Mouse (Mus musculus): ENCODE measurements around the gene Tfam.
A peak's percentile ranks its signal among the peaks of the same experiment; 100 is the strongest.

Tfam gene

GRCm38 (mm10) chr10:71238240-71238554 is at the start of gene Tfam:
TSS of gene Tfam (minus strand) at chr10:71238280.
- DNase-seq: no peak

DNA sequence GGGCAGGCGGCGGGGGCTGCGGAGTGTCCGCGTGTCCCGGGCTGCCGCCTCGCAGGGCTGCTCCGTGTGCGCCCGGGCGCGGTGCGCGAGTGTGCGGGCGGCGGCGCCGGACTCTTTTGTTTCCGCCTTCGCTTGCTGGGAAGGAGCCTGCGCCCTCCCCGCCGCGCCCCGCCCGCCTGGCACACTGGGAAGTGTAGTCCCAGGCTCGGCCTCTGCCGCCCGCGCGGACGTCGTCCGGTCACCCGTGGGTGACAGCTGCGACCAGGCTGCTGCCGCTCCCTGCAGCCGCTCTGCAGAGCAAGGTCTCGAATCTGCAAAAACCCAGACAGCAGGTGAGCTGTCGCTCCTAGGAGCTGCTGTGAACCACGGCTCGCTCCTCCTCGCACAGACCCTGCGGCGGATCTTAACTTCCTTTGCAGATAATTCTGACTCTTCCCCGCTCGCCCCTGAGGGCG is 47.1 kb upstream of the Tfam start, which contains the start of gene Ube2d1:
TSS of gene Ube2d1 (minus strand) at position 137 of the 455 bp plus-strand sequence.
- peak; percentile 91 for DNase-seq

DNA sequence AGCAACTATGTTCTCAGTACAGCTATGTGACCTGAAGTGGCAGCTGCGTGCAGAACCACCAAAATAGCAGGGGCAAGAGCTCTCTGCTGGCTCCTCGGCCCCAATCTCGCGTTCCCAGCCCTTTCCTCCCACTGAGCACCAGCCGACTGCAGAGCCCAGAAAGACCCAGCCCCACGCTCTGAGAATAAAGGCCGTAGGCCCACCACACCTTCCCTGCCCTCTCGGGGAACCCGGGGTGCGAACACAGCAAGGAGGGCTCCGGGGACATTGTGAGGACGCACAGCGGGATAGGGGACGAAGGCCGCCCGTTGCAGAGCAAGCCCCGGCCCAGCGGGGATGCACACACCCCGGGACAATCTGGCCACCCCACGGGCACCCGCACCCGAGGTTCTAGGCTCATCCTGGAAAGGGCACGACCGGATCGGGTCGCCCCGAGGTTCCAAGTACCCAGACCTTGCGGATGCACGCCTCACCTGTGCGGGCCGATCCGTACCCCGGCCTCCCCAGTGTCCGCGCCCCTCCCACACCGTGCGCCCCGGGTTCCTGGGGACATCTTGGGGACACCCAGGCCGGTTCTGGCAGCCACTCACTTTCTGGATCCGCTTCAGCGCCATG is 46.5 kb upstream of the Tfam start:
- no peak for DNase-seq

DNA sequence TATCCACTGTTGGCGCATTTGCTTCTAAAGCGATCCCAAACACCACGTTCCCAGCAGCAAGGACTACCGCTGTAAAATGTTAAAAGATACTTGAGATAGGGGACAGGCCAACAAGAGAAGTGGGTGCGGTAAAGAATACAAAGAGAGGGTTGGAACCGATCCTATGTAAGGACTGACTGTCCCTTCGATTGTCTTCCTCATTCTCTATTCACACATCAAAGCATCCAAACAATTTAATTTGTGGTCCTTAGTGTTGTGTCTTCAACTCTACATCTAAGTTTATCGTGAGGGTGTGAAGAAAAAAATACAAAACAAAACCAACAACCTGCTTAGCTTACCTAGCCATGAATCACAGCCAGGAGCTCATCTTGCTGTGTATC is 46.0 kb upstream of the Tfam start:
- DNase-seq: no peak

GRCm38 (mm10) chr10:71273008-71273739 is 35.1 kb upstream of the Tfam start:
- no peak for DNase-seq

DNA sequence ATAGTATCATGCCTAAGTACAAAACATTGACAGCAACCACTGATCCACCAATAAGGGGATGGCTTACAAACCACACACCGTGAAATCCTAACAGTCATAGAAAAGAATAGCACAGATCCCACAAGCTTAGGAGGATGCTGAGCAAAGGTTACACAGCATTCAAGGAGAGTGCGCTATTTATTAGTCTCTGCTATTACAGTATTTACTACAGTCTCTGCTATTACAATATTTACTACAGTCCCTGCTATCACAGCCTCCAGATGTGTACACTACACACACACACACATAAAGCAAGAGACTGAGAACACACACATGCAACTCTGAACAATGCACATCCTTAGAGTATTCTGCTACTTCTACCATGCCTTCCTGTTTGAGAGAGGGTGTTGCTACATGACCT is 29.9 kb upstream of the Tfam start:
- no peak for DNase-seq

DNA sequence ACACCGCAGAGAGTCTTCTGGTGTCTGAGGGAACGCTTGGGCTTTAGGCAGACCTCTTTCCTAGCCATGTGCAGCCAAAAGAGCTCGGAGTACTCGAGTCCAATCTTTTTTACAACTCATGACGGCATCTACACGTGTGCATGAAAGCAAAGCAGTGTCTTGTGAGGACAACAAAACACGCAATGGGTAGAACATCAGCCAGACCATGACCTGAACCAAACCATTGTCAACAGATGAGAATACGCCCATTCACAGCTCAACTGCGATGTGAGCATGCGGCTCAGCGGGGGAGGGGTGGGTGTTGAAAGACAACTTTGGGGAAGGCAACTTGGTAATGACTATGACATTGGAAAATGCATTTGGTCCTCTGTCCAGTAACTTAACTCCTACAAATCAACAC is 29.4 kb upstream of the Tfam start:
- DNase-seq: no peak

DNA sequence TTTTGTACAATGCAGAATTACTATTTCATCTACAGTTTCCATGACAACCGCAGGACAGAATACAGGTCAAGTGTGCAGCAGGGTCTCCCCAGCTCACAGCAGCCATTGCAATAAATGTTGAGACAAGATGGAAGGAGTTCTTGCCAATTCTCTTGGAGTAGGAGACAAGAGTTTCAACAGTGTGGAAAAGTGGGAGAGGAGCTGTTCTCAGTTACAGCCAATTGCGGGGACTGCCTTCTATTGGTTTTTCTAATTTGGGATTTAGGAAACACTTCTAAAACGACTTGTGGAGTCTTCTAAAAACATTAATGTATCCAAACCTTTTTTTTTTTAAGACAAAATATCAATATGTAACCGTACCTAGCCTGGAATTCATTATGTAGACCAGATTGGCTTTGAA is 27.0 kb upstream of the Tfam start:
- no peak for DNase-seq

DNA sequence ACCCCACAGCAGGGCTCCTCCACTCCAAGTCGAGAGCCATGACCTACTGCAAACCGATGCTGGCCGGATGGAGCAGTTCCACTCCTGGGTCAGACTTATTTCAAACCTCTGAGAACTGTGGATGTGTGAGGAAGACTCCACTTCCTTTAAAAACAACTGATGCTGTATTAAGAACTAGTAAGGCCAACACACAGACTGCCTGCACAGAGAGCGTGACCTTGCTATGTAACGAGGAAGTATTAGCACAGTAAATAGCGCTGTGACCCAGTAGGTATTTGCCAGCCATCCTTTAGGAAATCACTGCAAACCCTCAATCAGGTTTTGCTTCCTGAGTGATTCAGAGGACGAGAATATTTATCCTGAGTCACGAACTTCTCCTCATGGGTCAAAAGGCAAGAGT is 23.6 kb upstream of the Tfam start:
- no peak for DNase-seq

- DNase-seq: no peak
Observed at GRCm38 (mm10) chr10:71258943-71259342, 20.9 kb upstream of the Tfam start.

- no peak for DNase-seq
Observed at GRCm38 (mm10) chr10:71258516-71258915, 20.4 kb upstream of the Tfam start.

DNA sequence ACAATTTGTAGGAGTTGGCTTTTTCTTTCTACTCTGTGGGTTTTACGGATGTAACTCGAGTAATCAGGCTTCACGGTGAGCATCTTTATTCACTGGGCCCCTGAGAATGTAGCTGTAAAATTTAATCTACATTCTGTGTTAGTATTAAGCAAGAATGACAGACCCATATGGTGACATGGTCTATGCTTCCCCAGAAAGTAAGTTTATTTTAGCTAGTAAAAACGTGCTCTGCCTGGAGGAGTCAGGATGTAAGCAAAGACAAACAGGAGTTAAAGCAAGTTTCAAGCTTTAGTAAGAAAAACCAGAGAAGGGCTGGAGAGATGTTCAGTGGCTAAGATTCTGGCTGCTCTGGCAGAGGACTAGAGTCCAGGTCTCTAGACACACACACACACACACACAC is 15.1 kb upstream of the Tfam start:
- DNase-seq: no peak

DNA sequence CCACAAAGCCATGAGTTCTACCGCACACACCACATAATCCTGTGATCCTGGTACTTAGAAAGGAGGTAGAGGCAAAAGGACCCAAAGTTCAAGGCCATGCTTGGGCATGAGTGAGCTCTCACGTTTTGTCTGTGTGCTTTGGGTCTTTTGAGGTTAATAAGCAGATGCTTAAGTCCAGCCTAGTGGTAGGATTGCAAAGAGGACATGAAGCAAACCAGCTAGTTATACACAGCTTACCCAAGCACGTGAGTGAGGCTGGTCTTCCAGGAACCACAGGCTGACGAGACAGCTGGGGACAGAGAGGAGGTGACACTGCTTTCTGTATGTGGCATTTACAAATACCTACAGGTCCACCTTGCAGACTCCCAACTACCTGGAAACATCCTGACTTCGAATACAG is 14.3 kb upstream of the Tfam start:
- no peak for DNase-seq

DNA sequence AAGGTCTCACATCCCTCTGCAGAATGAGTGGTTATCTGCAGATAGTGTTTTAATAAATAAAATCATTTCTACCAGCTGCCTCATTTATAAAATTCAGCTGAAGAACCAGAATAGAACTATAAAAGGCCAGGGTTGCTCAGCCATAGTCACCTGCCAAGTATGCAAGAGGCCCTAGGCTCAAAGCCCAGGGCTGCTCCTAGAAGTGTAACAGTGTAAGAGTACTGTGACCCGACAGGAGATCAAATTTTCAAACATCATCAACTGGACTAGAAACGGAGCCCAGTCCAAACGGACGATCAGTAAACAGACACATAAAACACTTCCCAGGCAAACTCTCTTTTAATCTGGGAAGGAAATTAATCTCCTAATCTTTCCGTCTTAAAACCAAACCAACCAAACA is 13.8 kb upstream of the Tfam start:
- DNase-seq: no peak

GRCm38 (mm10) chr10:71251256-71251655 is 13.2 kb upstream of the Tfam start:
- DNase-seq: no peak

DNA sequence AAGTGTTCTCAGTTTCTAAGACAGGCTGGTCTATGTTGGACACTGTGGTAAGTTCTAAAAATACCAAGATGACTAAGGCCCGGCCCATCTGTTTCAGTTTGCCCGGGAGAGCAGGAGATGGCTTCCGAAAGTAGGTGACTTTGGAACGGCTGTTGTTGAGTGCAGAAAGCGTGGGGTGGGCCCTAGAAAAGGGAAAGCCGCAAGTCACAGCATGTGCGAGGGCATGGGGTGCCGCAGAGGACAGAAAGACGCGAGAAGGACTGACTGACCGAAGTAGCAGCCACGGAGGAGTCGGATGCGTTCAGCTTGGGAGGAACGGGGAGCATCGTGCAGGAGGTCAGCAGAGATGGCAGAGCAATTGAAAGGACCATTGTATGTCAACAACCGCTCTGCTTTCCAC is 12.4 kb upstream of the Tfam start:
- no peak for DNase-seq

GRCm38 (mm10) chr10:71249086-71249880 is 11.2 kb upstream of the Tfam start:
- DNase-seq: no peak

DNA sequence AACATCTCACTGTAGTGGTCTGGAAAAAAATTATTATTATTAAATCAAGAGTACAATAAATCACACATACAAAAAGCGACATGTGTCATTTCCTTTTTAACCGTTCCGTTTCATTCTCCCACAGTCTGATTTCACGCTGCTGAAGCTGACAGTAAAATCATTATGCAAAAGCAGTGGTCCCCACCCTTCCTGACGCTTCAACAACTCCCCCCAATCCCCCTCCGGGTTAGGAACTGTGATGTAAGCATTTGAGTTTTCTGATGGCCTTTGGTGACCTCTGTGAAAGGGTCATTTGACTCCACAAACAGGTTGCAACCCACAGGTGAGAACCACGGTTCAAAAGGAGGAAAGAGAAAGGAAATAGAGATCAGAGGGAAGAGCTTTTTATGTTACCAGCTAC is 8.9 kb upstream of the Tfam start:
- DNase-seq: no peak

- peak; percentile 9 for DNase-seq
Observed at GRCm38 (mm10) chr10:71239479-71240120, 1.5 kb upstream of the Tfam start.

DNA sequence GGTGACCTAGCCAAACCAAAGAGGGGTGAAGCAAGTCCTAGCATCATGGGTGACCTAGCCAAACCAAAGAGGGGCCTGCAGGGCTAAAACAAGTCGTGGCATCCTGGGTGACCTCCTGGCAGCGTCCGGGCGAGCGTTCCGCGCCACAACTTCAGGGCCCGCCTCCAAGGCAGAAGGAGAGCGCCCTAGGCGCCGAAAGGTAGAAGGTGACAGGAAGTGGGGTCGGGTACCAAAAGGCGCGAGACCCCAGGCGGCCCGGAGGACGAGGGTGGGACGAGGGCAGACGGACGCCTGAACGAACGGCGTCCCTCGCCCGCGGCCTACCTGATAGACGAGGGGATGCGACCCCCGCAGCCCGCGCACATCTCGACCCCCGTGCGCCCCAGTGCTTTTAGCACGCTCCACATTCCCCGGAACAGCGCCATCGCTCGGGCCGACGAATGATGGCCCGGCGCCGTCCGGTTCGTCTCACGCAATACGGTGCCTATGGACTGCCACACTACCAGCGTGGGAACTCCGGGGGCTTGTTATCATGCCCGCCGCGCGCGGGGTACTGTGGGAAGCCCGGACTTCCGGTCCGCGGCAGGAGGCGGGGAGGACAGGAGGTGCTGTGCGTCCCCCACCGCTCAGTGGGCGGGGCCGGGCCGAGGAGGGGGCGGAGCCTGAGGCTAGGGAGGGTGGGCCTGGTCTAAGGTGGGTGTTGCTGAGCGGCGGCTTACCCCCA is 402 bp downstream of the Tfam start:
- DNase-seq: peak; percentile 97

GRCm38 (mm10) chr10:71234071-71234470 is 4.0 kb downstream of the Tfam start:
- DNase-seq: no peak

DNA sequence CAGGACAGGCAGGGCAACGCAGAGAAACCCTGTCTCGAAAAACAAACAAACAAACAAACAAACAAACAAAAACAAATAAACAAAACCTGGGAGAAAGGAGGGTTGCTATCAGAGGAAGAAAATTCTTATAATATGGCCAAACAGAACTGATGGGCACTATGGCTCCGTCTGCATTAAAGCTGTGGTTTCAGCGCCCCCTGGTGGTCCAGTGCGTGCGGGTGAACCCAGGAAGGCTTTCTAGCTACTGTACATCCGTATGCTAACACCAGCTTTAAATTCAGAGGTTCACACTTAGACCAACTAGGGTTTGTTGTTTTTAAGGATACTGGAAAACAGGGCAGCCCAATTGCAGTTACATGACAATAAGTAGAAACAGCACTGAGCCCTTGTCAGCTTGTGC is 12.2 kb downstream of the Tfam start:
- peak; percentile 86 for DNase-seq

DNA sequence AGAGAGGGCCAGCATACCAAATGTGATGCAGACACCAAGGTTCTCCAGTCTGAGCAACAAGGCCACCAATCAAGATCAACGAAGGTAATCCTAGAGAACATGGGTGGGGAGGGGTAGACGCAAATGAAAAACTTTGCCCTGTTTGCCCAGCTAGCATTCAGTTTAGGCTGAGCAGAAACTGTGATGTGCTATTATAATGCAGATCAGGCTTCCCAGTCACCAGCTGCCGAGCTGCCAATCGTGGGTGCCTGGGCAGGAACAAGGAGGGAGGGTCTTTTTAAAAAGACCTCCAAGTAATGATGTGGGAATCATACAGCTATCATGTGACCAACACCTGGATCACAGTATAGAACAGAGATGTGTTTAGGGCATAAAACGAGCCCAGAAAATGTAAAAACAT is 15.0 kb downstream of the Tfam start:
- no peak for DNase-seq

All from lung, postnatal 10 days (tissue).